ENCODE assay signal across 12 mouse cellular contexts in genomic region chr2:166512488-166512887, GRCm38 (mm10).
A peak's percentile ranks its signal among the peaks of the same experiment; 100 is the strongest.
DNase-seq lines count a peak whose midpoint lies in the region; ATAC-seq and TF ChIP-seq lines count a peak whose summit lies in the region.
"Had no signal": no experiment of that assay in that cellular context is flagged by ENCODE, and none has a peak within 500 bp of the region (broad histone marks: within the 10 kb centered on the region; RNA-seq: fewer than 3 reads in every experiment).

No protein-coding gene starts in this region.

- no peaks in the 10 kb centered on the region for H3K36me3 ChIP-seq in kidney, postnatal 0 days (ENCODE audit: insufficient read depth, low read length)
- H3K36me3 ChIP-seq in kidney, embryonic 16.5 days (ENCODE audit: insufficient read depth, low read length): no peaks in the 10 kb centered on the region
- no peaks in the 10 kb centered on the region for H3K36me3 ChIP-seq in thymus, adult 2 months (ENCODE audit: control insufficient read depth, insufficient read depth, low read length)
- H3K36me3 ChIP-seq: hindbrain, embryonic 10.5 days; limb, embryonic 15.5 days had no signal

- peak; percentile 43 for TF ChIP-seq CTCF in kidney, postnatal 0 days (IDR thresholded peaks at IDR 0.05; ENCODE audit: low read depth)
- TF ChIP-seq CTCF in thymus, adult 2 months (IDR thresholded peaks at IDR 0.05; ENCODE audit: borderline replicate concordance, control insufficient read depth, extremely low read depth, insufficient read depth, low read length, poor library complexity): no peak
- TF ChIP-seq CTCF in bone marrow macrophage, adult 2 months (IDR thresholded peaks at IDR 0.05; ENCODE audit: low read depth, low read length): peak; percentile 32; the same call in 1 of the 2 replicates

- H3K27ac ChIP-seq in kidney, postnatal 0 days: no peak overlapping the region
- no peak overlapping the region for H3K27ac ChIP-seq in kidney, embryonic 16.5 days (ENCODE audit: low read length)
- no peak overlapping the region for H3K27ac ChIP-seq in thymus, adult 2 months (ENCODE audit: control insufficient read depth, insufficient read depth, low read length)
- no peak overlapping the region for H3K27ac ChIP-seq in bone marrow macrophage, adult 2 months (ENCODE audit: insufficient read depth, low read depth, low read length)
- H3K27ac ChIP-seq: hindbrain, embryonic 10.5 days; limb, embryonic 15.5 days had no signal

- H3K9ac ChIP-seq in kidney, postnatal 0 days (ENCODE audit: low read depth, low read length): no peak overlapping the region
- H3K9ac ChIP-seq in kidney, embryonic 16.5 days (replicated peaks; ENCODE audit: low read length): no peak overlapping the region
- H3K9ac ChIP-seq: limb, embryonic 15.5 days had no signal

- no peak overlapping the region for H3K4me3 ChIP-seq in kidney, postnatal 0 days (replicated peaks; ENCODE audit: low read depth, low read length)
- no peak overlapping the region for H3K4me3 ChIP-seq in kidney, embryonic 16.5 days (ENCODE audit: low read length)
- no peak overlapping the region for H3K4me3 ChIP-seq in thymus, adult 2 months (ENCODE audit: control insufficient read depth, insufficient read depth, low read length)
- H3K4me3 ChIP-seq in bone marrow macrophage, adult 2 months (ENCODE audit: insufficient read depth, low read length): no peak overlapping the region
- H3K4me3 ChIP-seq: hindbrain, embryonic 10.5 days; limb, embryonic 15.5 days had no signal

- no peak overlapping the region for H3K4me2 ChIP-seq in kidney, postnatal 0 days (ENCODE audit: low read length)
- H3K4me2 ChIP-seq in kidney, embryonic 16.5 days (replicated peaks; ENCODE audit: low read depth, low read length): no peak overlapping the region
- H3K4me2 ChIP-seq: limb, embryonic 15.5 days had no signal

- no peaks in the 10 kb centered on the region for H3K27me3 ChIP-seq in kidney, postnatal 0 days (ENCODE audit: insufficient read depth, low read length)
- H3K27me3 ChIP-seq in kidney, embryonic 16.5 days (ENCODE audit: insufficient read depth, low read length): no peaks in the 10 kb centered on the region
- no peaks in the 10 kb centered on the region for H3K27me3 ChIP-seq in thymus, adult 2 months (ENCODE audit: control insufficient read depth, insufficient read depth, low read length)
- H3K27me3 ChIP-seq: limb, embryonic 15.5 days had no signal

- no peak for DNase-seq in kidney, postnatal 0 days (ENCODE audit: low spot score)
- peak; percentile 19 for DNase-seq in thymus, postnatal 25 days
- DNase-seq in thymus, adult 2 months: no peak
- no peak for DNase-seq in urinary bladder, postnatal 36 days (ENCODE audit: low spot score in 2 of 2)
- DNase-seq in gastrocnemius, adult 18-20 months (ENCODE audit: low spot score): no peak
- DNase-seq: cerebellum, adult 8-10 months had no signal

- WGBS in kidney, postnatal 0 days: 84% methylated on average over 8 of the region's 8 CpGs
- 87% methylated on average over 8 of the region's 8 CpGs for WGBS in kidney, embryonic 16.5 days
- WGBS in thymus, adult 2 months: 93% methylated on average over 8 of the region's 8 CpGs

- H3K4me1 ChIP-seq in kidney, postnatal 0 days (replicated peaks; ENCODE audit: insufficient read depth, low read length): peaks cover 8% of the 10 kb centered on the region
- peaks cover 14% of the 10 kb centered on the region for H3K4me1 ChIP-seq in kidney, embryonic 16.5 days (ENCODE audit: insufficient read depth, low read length)
- peaks cover 12% of the 10 kb centered on the region for H3K4me1 ChIP-seq in thymus, adult 2 months (replicated peaks; ENCODE audit: control insufficient read depth, insufficient read depth, low read length)
- peaks cover 16% of the 10 kb centered on the region for H3K4me1 ChIP-seq in bone marrow macrophage, adult 2 months (ENCODE audit: control insufficient read depth, insufficient read depth, low read length)

- ATAC-seq in kidney, postnatal 0 days (replicated peaks; ENCODE audit: low FRiP score, low read depth): no peak
- no peak for ATAC-seq in kidney, embryonic 16.5 days (ENCODE audit: low FRiP score, low TSS enrichment)
- ATAC-seq: activated CD4-positive, CD25-positive, alpha-beta regulatory T cell, adult 4 months; midbrain, embryonic 16.5 days had no signal

- H3K9me3 ChIP-seq in kidney, postnatal 0 days (replicated peaks; ENCODE audit: low read length): no peaks in the 10 kb centered on the region
- H3K9me3 ChIP-seq in kidney, embryonic 16.5 days (ENCODE audit: low read length): 0 out of 2 replicates have a peak, but pooled peaks cover 4% of the 10 kb centered on the region
- H3K9me3 ChIP-seq: limb, embryonic 15.5 days had no signal

- no peak for TF ChIP-seq POLR2A in thymus, adult 2 months (IDR thresholded peaks at IDR 0.05; ENCODE audit: control insufficient read depth, extremely low read depth, insufficient read depth, low read length, poor library complexity)
- TF ChIP-seq POLR2A in bone marrow macrophage, adult 2 months (IDR thresholded peaks at IDR 0.05; ENCODE audit: borderline replicate concordance, low read depth, low read length): no peak
